8 mouse cellular contexts compared by ENCODE assay signal in genomic region chr4:155653086-155653450, GRCm38 (mm10). TPM values are rescaled to one million over a fixed set of nuclear protein-coding genes. Genes with fewer than 3 reads are reported as not detected.
A peak's percentile ranks its signal among the peaks of the same experiment; 100 is the strongest.
DNase-seq lines count a peak whose midpoint lies in the region; ATAC-seq lines count a peak whose summit lies in the region.

Mmp23 (minus strand) TSS chr4:155653384.

- H3K27ac ChIP-seq in intestine, embryonic 16.5 days (ENCODE audit: low read length) = peak within 1 kb of the TSS; percentile 82
- H3K27ac ChIP-seq in lung, embryonic 16.5 days (ENCODE audit: low read length) = peak within 1 kb of the TSS; percentile 38

- H3K4me1 ChIP-seq in intestine, embryonic 16.5 days (ENCODE audit: control insufficient read depth, insufficient read depth, low read length) = peaks cover 43% of the 10 kb centered on the region
- H3K4me1 ChIP-seq in lung, embryonic 16.5 days (replicated peaks; ENCODE audit: control insufficient read depth, insufficient read depth, low read length) = peaks cover 41% of the 10 kb centered on the region

- peak within 1 kb of the TSS; percentile 49 for H3K4me3 ChIP-seq in intestine, embryonic 16.5 days (ENCODE audit: low read length)
- H3K4me3 ChIP-seq in lung, embryonic 16.5 days (ENCODE audit: low read length) = peak within 1 kb of the TSS; percentile 54

- peak within 1 kb of the TSS; percentile 73 for H3K9ac ChIP-seq in intestine, embryonic 16.5 days (ENCODE audit: low read depth, low read length)
- peak within 1 kb of the TSS; percentile 69 for H3K9ac ChIP-seq in lung, embryonic 16.5 days (ENCODE audit: low read length)

- H3K36me3 ChIP-seq in intestine, embryonic 16.5 days (ENCODE audit: control insufficient read depth, insufficient read depth, low read length) = peaks cover 21% of the 10 kb centered on the region
- H3K36me3 ChIP-seq in lung, embryonic 16.5 days (ENCODE audit: control insufficient read depth, insufficient read depth, low read length) = peaks cover 32% of the 10 kb centered on the region

- no peaks in the 10 kb centered on the region for H3K9me3 ChIP-seq in intestine, embryonic 16.5 days (ENCODE audit: control insufficient read depth, low read length)
- H3K9me3 ChIP-seq in lung, embryonic 16.5 days (ENCODE audit: control insufficient read depth, low read length) = no peaks in the 10 kb centered on the region

- peak; percentile 64 for DNase-seq in cerebellum, adult 9-10 months
- no peak for DNase-seq in cerebellum, adult 8-10 months
- DNase-seq in cerebellum, postnatal 25 days = peak; percentile 75 to 76
- DNase-seq in heart, adult 11 months = peak; percentile 97
- DNase-seq in ovary, postnatal 36 days (ENCODE audit: low spot score) = peak; percentile 75
- DNase-seq in right cerebral cortex, postnatal 36 days (ENCODE audit: low spot score in 2 of 2) = no peak

- H3K4me2 ChIP-seq in intestine, embryonic 16.5 days (ENCODE audit: low read depth, low read length) = peak within 1 kb of the TSS; percentile 73
- peak within 1 kb of the TSS; percentile 76 for H3K4me2 ChIP-seq in lung, embryonic 16.5 days (ENCODE audit: low read depth, low read length)

- WGBS in intestine, embryonic 16.5 days = under 1% methylated on average over 33 of the region's 33 CpGs
- WGBS in lung, embryonic 16.5 days = under 1% methylated on average over 33 of the region's 33 CpGs

- H3K27me3 ChIP-seq in intestine, embryonic 16.5 days (replicated peaks; ENCODE audit: control insufficient read depth, insufficient read depth, low read length) = no peaks in the 10 kb centered on the region; the same call in 1 of the 2 replicates
- peaks cover 11% of the 10 kb centered on the region for H3K27me3 ChIP-seq in lung, embryonic 16.5 days (ENCODE audit: control insufficient read depth, insufficient read depth, low read depth, low read length)

- ATAC-seq in intestine, embryonic 16.5 days = peak; percentile 26
- ATAC-seq in lung, embryonic 16.5 days (ENCODE audit: low read depth) = peak; percentile 72

RNA-seq across cellular contexts. Expression of gene Mmp23, which starts in this region (rescaled TPM):
- polyA plus RNA-seq in intestine, embryonic 16.5 days (2015; fragmentation: Nextera tagmentation; extraction: Ambion mirVana) = 39.6 and 41.3 TPM in 2 replicates
- polyA plus RNA-seq in lung, embryonic 16.5 days (2015; fragmentation: Nextera tagmentation; extraction: Ambion mirVana) = 43.3 and 47.2 TPM in 2 replicates

Comparison
In these comparisons a context has a peak if more than half of its experiments do, and no peak if none do; other contexts are left out.
1. DNase-seq: peak in cerebellum, adult 9-10 months (single experiment), cerebellum, postnatal 25 days (2 of 2), heart, adult 11 months (single experiment) and ovary, postnatal 36 days (single experiment); none in cerebellum, adult 8-10 months (single experiment) and right cerebral cortex, postnatal 36 days (0 of 2).